Mouse (Mus musculus) CD8-positive naive resting alpha-beta T cell, adult 57 days (primary cell): ENCODE measurements around the gene Usp17ld. TPM values are rescaled to one million over a fixed set of nuclear protein-coding genes. Genes with fewer than 3 reads are reported as not detected.

Source experiments
- total RNA-seq: library from RNA; stranded (reverse); gene quantifications from one replicate; pipeline ENCODE4 v1.2.4, GENCODE M21; 2023

Gene Usp17ld
- total RNA-seq: not detected

DNA sequence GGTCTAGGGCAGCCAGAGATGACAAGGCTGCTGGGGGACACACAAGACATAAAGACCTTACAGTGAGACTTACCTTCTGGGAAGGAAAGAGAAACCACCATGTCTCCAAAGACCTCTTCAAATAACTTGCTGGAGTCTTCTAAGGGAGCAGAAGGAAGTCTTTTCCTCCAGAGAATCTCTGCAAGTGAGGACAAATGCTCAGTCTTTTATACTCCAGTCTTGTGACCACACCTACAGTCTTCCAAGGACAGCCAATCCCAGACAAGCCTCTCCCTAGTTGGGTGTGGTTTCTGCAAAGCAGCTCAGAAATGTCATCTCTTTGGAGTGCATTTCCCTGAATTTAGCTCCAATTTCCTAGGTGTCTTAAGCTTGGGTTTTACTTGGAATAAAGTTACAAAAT is at the start of gene Usp17ld:
Gene Usp17ld, minus strand, starts transcription at position 101 of the 400 bp plus-strand sequence.

DNA sequence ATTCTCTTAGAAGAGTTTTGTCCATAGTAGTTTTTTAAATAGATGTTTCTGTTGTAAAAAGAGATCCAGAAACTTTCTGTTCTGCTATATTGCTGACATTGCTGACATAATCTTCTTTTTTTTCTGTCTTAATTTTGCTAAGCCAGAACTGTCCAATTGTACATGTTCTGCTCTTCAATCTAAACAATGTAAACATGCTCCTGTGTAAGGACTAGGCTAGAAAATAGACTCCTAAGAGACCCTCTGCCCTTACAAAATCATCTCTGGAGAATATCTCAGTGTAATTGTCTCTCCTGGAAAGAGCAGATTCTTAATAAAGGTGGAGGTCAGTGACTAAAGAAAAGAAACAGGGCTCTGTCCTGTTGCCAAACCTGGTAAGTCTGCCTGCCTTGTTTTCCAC is 35.6 kb downstream of the Usp17ld start, which contains the start of gene Olfr594:
Gene Olfr594, plus strand, starts transcription at position 301 of the 400 bp plus-strand sequence.

DNA sequence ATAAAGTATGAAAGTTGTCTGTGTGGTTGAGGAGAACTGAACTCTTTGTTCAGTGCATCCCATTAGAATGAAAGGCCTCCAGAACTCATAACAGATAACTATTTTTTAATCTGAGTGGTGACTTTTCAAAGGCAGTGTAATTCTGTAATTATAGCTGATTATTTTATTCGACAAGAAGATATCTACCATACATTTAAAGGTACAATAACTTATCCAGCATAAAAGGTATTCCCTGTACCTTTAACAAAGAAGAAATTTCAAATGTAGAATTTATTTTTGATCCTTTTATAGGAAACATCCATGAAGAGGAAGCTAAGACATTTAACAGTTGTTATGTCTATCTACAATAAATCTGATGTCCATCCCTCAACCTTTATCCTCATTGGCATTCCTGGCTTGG is 40.7 kb downstream of the Usp17ld start, which contains the start of gene Olfr593:
Gene Olfr593, plus strand, starts transcription at position 301 of the 400 bp plus-strand sequence.

Other genes with a start within 250 kb of the Usp17ld start
- gene Olfr582, start 214.5 kb downstream of the Usp17ld start, total RNA-seq: not detected
- not detected for gene Olfr583, start 201.2 kb downstream of the Usp17ld start, total RNA-seq
- not detected for gene Olfr584, start 170.6 kb downstream of the Usp17ld start, total RNA-seq
- gene Olfr585, start 154.8 kb downstream of the Usp17ld start, total RNA-seq: not detected
- gene Olfr586, start 126.9 kb downstream of the Usp17ld start, total RNA-seq: not detected
- gene Olfr588-ps1, start 111.6 kb downstream of the Usp17ld start, total RNA-seq: not detected
- gene Olfr589, start 96.1 kb downstream of the Usp17ld start, total RNA-seq: not detected
- not detected for gene Olfr591, start 74.2 kb downstream of the Usp17ld start, total RNA-seq
- not detected for gene Olfr592, start 67.7 kb downstream of the Usp17ld start, total RNA-seq
- gene Olfr593, start 40.6 kb downstream of the Usp17ld start, total RNA-seq: not detected
- not detected for gene Olfr594, start 35.5 kb downstream of the Usp17ld start, total RNA-seq
- not detected for gene Olfr596, start 53.1 kb upstream of the Usp17ld start, total RNA-seq
- gene Olfr597, start 63.8 kb upstream of the Usp17ld start, total RNA-seq: not detected
- not detected for gene Olfr598, start 71.1 kb upstream of the Usp17ld start, total RNA-seq
- not detected for gene Olfr599, start 83.4 kb upstream of the Usp17ld start, total RNA-seq
- not detected for gene Olfr600, start 97.2 kb upstream of the Usp17ld start, total RNA-seq
- gene Olfr601, start 110.2 kb upstream of the Usp17ld start, total RNA-seq: not detected
- not detected for gene Olfr603, start 133.7 kb upstream of the Usp17ld start, total RNA-seq
- gene Usp17lc, start 162.6 kb upstream of the Usp17ld start, total RNA-seq: not detected
- not detected for gene Olfr605, start 192.9 kb upstream of the Usp17ld start, total RNA-seq
- gene Olfr606, start 196.5 kb upstream of the Usp17ld start, total RNA-seq: not detected
- not detected for gene Olfr607, start 211.6 kb upstream of the Usp17ld start, total RNA-seq
- gene Olfr608, start 217.4 kb upstream of the Usp17ld start, total RNA-seq: not detected
- not detected for gene Olfr609, start 245.6 kb upstream of the Usp17ld start, total RNA-seq